Mouse (Mus musculus): ENCODE data around the gene Iqcc. TPM values are rescaled to one million over a fixed set of nuclear protein-coding genes. Genes with fewer than 3 reads are reported as not detected.
A peak's percentile ranks its signal among the peaks of the same experiment; 100 is the strongest.

The Iqcc gene
- total RNA-seq, 2 experiments from 2014 or later = 31.5 to 34.3 TPM

GRCm38 (mm10) chr4:129617121-129617641 lies 1.7 kb downstream of the Iqcc start:
- TF ChIP-seq CTCF (conservative IDR thresholded peaks at IDR 0.05) = no peak
- H3K4me3 ChIP-seq = no peak overlapping the region
- no peak overlapping the region for H3K27ac ChIP-seq
- DNase-seq (ENCODE audit: low spot score in 2 of 2) = no peak

GRCm38 (mm10) chr4:129616631-129617030 lies 2.3 kb downstream of the Iqcc start:
- DNase-seq (ENCODE audit: low spot score in 2 of 2) = no peak
- Histone ChIP-seq H3K27ac (no peak overlapping the region), H3K4me3 (no peak overlapping the region)
- TF ChIP-seq CTCF (conservative IDR thresholded peaks at IDR 0.05) = no peak

GRCm38 (mm10) chr4:129615801-129616290 lies 3.1 kb downstream of the Iqcc start:
- Histone ChIP-seq H3K4me3 (no peak overlapping the region), H3K27ac (no peak overlapping the region)
- TF ChIP-seq CTCF (conservative IDR thresholded peaks at IDR 0.05) = no peak
- DNase-seq (ENCODE audit: low spot score in 2 of 2) = no peak

GRCm38 (mm10) chr4:129614093-129614492 lies 4.8 kb downstream of the Iqcc start, which contains the start of gene Dcdc2b:
Gene Dcdc2b, minus strand, starts transcription at chr4:129614257.
- H3K4me3 ChIP-seq = no peak within 1 kb of the TSS
- H3K27ac ChIP-seq = no peak within 1 kb of the TSS
- no peak for DNase-seq (ENCODE audit: low spot score in 2 of 2)
- TF ChIP-seq CTCF (conservative IDR thresholded peaks at IDR 0.05) = no peak

- no peak overlapping the region for H3K27ac ChIP-seq
- no peak for TF ChIP-seq CTCF (conservative IDR thresholded peaks at IDR 0.05)
- H3K4me3 ChIP-seq = no peak overlapping the region
- DNase-seq (ENCODE audit: low spot score in 2 of 2) = no peak
Measured at GRCm38 (mm10) chr4:129610472-129610871, 8.4 kb downstream of the Iqcc start.

GRCm38 (mm10) chr4:129610026-129610425 lies 8.9 kb downstream of the Iqcc start:
- no peak overlapping the region for H3K27ac ChIP-seq
- no peak overlapping the region for H3K4me3 ChIP-seq
- DNase-seq (ENCODE audit: low spot score in 2 of 2) = no peak
- no peak for TF ChIP-seq CTCF (conservative IDR thresholded peaks at IDR 0.05)

- no peak for TF ChIP-seq CTCF (conservative IDR thresholded peaks at IDR 0.05)
- DNase-seq (ENCODE audit: low spot score in 2 of 2) = peak in 1 of 2 experiments; percentile 36
- H3K27ac ChIP-seq = peak overlapping the region; percentile 87; the same call in 1 of the 2 replicates
Measured at GRCm38 (mm10) chr4:129609139-129609631, 9.7 kb downstream of the Iqcc start.

GRCm38 (mm10) chr4:129608426-129609025 lies 10.4 kb downstream of the Iqcc start:
- peak; percentile 86 to 89 for DNase-seq (ENCODE audit: low spot score in 2 of 2)
- peak; percentile 92 for TF ChIP-seq CTCF (conservative IDR thresholded peaks at IDR 0.05)
- no peak overlapping the region for H3K4me3 ChIP-seq
- H3K27ac ChIP-seq = peak overlapping the region; percentile 87

More at GRCm38 (mm10) chr4:129609139-129609631, 9.7 kb downstream of the Iqcc start:
- H3K4me3 ChIP-seq = no peak overlapping the region

- H3K4me3 ChIP-seq = peak within 1 kb of the TSS; percentile 79
- peak; percentile 45 for TF ChIP-seq CTCF (conservative IDR thresholded peaks at IDR 0.05)
- DNase-seq (ENCODE audit: low spot score in 2 of 2) = peak; percentile 87 to 88
Measured at GRCm38 (mm10) chr4:129600233-129601158, 18.4 kb downstream of the Iqcc start, which contains the start of the genes Eif3i and Tmem234. Gene Eif3i, minus strand, starts transcription at chr4:129600648. Gene Tmem234, plus strand, starts transcription at chr4:129600668.

GRCm38 (mm10) chr4:129588865-129589264 lies 30.0 kb downstream of the Iqcc start:
- H3K4me3 ChIP-seq = no peak overlapping the region
- no peak overlapping the region for H3K27ac ChIP-seq
- no peak for TF ChIP-seq CTCF (conservative IDR thresholded peaks at IDR 0.05)
- no peak for DNase-seq (ENCODE audit: low spot score in 2 of 2)

More at GRCm38 (mm10) chr4:129600233-129601158, 18.4 kb downstream of the Iqcc start, which contains the start of the genes Eif3i and Tmem234:
- peak within 1 kb of the TSS; percentile 88 for H3K27ac ChIP-seq

- DNase-seq (ENCODE audit: low spot score in 2 of 2) = no peak
- Histone ChIP-seq H3K27ac (no peak overlapping the region), H3K4me3 (no peak overlapping the region)
- no peak for TF ChIP-seq CTCF (conservative IDR thresholded peaks at IDR 0.05)
Measured at GRCm38 (mm10) chr4:129586943-129587342, 32.0 kb downstream of the Iqcc start.

- TF ChIP-seq CTCF (conservative IDR thresholded peaks at IDR 0.05) = no peak
- no peak for DNase-seq (ENCODE audit: low spot score in 2 of 2)
- Histone ChIP-seq H3K4me3 (no peak overlapping the region), H3K27ac (no peak overlapping the region; the same call in 1 of the 2 replicates)
Measured at GRCm38 (mm10) chr4:129585773-129586172, 33.1 kb downstream of the Iqcc start.

Measured in layer of hippocampus, adult 2 months (tissue).